Mouse (Mus musculus): ENCODE data around the gene Krt14.
"Not testable (repeated sequence)": the region's sequence is repeated elsewhere in the genome, so short reads cannot be mapped to it uniquely, and the experiment has no call there.

DNA sequence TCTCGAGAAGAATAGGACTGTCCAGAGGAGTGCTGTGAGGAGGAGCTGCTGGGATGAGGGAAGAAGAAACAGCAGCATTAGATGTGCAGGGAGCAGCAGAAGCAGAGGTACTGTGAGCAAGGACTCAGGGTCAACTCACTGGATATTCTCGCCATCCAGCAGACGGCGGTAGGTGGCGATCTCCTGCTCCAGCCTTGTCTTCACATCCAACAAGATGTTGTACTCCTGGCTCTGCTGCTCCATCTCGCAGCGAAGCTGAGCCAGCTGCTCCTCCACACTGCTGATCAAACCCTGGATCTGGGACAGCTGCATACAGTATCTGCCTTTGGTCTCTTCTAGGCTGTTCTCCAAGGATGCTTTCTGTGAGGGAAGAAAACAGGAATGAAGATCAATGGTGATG lies 39.1 kb upstream of the Krt14 start:
- not testable (repeated sequence) for TF ChIP-seq CTCF, EP300 (IDR thresholded peaks at IDR 0.05; ENCODE audit: low read depth)

Data from liver, embryonic 14.5 days (tissue).